Mouse (Mus musculus): ENCODE data around the gene Zic5. TPM values are rescaled to one million over a fixed set of nuclear protein-coding genes. Genes with fewer than 3 reads are reported as not detected.

Gene Zic5
- total RNA-seq (2014; rRNA removed; ENCODE audit: low replicate concordance) (not detected in 2 replicates), polyA plus RNA-seq (2015; fragmentation: Nextera tagmentation; extraction: Ambion mirVana) (not detected in 2 replicates)

DNA sequence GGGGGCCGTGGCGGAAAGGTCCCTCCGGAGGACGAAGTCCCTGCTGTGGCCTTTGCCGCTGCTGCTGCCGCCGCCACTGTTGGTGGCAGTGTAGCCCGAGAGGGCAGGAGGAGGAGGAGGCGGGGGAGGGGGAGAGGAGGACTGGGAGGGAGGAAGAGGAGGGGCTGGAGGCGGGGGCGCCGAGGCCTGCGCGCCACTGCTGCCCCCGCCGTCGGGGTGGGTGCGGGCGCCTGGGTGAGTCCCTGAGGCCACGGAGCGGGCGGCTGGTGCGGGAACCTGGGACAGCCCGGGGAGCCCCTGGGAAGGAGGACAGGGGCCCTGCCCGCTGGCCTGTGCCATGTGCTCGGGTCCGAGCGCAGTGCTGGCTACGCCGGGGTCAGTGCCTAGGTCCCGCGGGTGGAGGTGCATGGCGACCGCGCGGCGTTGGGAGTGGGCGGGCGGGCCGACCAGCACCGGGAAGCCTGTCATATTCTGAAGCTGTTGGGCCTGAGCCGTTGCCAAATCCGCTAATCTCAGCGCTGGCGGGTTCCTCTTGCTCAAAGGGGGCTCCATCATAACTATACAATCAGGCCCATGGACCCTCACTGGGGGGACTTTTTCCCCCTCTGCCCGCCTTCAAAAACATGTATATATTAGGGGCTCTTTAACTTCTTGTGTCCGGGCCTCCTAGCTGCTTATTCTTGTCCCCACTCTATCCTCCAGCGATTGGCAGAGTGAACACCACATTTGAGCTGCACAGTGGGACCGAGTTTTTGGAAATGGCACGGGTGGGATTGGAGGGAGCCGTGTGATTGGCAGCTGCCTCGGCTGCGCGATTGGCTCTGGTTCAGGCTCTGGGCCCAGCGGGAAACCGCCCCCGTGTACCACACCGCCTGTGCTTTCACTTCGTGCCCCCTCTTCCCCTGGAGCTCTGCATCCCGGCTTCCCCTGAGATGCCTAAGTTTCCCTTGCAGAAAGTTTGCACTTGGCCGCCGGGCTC, at the start of gene Zic5:
Zic5 (minus strand) TSS at position 915 of the 979 bp plus-strand sequence.
- under 1% methylated on average over 57 of the region's 62 CpGs for WGBS
- H3K4me3 ChIP-seq (ENCODE audit: low read depth, low read length), result peak within 1 kb of the TSS; percentile 44
- DNase-seq (ENCODE audit: low spot score) (no peak), ATAC-seq (ENCODE audit: insufficient read depth, low read depth) (no peak)
- peak within 1 kb of the TSS; percentile 83 for H3K4me2 ChIP-seq (ENCODE audit: low read depth, low read length)
- no peak within 1 kb of the TSS for H3K9ac ChIP-seq (replicated peaks; ENCODE audit: low read depth, low read length)
- no peaks in the 10 kb centered on the region for H3K9me3 ChIP-seq (replicated peaks; ENCODE audit: control insufficient read depth, low read length)
- H3K36me3 ChIP-seq (replicated peaks; ENCODE audit: control insufficient read depth, insufficient read depth, low read length), result no peaks in the 10 kb centered on the region
- peaks cover 97% of the 10 kb centered on the region for H3K27me3 ChIP-seq (ENCODE audit: control insufficient read depth, insufficient read depth, low read length)
- TF ChIP-seq CTCF (IDR thresholded peaks at IDR 0.05; ENCODE audit: low read depth), result no peak
- no peak for TF ChIP-seq EP300 (IDR thresholded peaks at IDR 0.05; ENCODE audit: low read depth)
- no peak within 1 kb of the TSS for H3K27ac ChIP-seq (ENCODE audit: low read depth)
- H3K4me1 ChIP-seq (ENCODE audit: control insufficient read depth, insufficient read depth), result peaks cover 14% of the 10 kb centered on the region; the same call in 1 of the 2 replicates

GRCm38 (mm10) chr14:122513511-122514036, 48.1 kb upstream of the Zic5 start:
- ATAC-seq (ENCODE audit: insufficient read depth, low read depth) (no peak), DNase-seq (ENCODE audit: low spot score) (no peak)
- H3K27me3 ChIP-seq (ENCODE audit: control insufficient read depth, insufficient read depth, low read length), result peaks cover 4% of the 10 kb centered on the region; the same call in 1 of the 2 replicates
- no peak overlapping the region for H3K4me2 ChIP-seq (ENCODE audit: low read depth, low read length)
- H3K9me3 ChIP-seq (replicated peaks; ENCODE audit: control insufficient read depth, low read length), result no peaks in the 10 kb centered on the region
- 52% methylated on average over 1 of the region's 1 CpGs for WGBS
- no peaks in the 10 kb centered on the region for H3K36me3 ChIP-seq (replicated peaks; ENCODE audit: control insufficient read depth, insufficient read depth, low read length)
- H3K9ac ChIP-seq (replicated peaks; ENCODE audit: low read depth, low read length), result no peak overlapping the region
- H3K4me1 ChIP-seq (ENCODE audit: control insufficient read depth, insufficient read depth), result no peaks in the 10 kb centered on the region
- no peak overlapping the region for H3K27ac ChIP-seq (ENCODE audit: low read depth)
- no peak overlapping the region for H3K4me3 ChIP-seq (ENCODE audit: low read depth, low read length)
- no peak for TF ChIP-seq CTCF (IDR thresholded peaks at IDR 0.05; ENCODE audit: low read depth)

DNA sequence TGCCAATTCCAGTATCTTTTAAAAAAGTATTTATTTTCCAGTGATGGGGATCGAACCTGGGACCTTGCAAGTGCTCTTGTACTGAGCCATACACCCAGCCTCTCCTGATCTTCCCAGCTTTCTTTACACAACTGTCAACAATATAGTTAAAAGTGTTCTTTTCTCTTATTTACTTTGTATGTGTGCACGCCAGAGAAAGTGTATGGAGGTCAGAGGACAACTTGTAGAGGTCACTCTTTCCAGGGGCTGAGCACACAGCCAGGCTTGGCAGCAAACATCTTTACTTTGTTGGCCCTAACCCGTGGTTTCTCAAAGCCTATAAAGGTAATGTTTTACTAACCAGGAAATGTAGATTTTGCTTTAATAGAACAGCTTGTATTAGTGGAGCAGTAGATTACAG, 46.0 kb upstream of the Zic5 start:
- no peak for ATAC-seq (ENCODE audit: insufficient read depth, low read depth)
- no peaks in the 10 kb centered on the region for H3K9me3 ChIP-seq (replicated peaks; ENCODE audit: control insufficient read depth, low read length)
- WGBS, result 64% methylated on average over 3 of the region's 3 CpGs
- H3K27me3 ChIP-seq (ENCODE audit: control insufficient read depth, insufficient read depth, low read length), result peaks cover 4% of the 10 kb centered on the region; the same call in 1 of the 2 replicates
- no peak overlapping the region for H3K9ac ChIP-seq (replicated peaks; ENCODE audit: low read depth, low read length)
- H3K27ac ChIP-seq (ENCODE audit: low read depth), result no peak overlapping the region
- H3K4me3 ChIP-seq (ENCODE audit: low read depth, low read length), result no peak overlapping the region
- H3K4me1 ChIP-seq (ENCODE audit: control insufficient read depth, insufficient read depth), result no peaks in the 10 kb centered on the region
- TF ChIP-seq EP300 (IDR thresholded peaks at IDR 0.05; ENCODE audit: low read depth), result no peak
- no peak for TF ChIP-seq CTCF (IDR thresholded peaks at IDR 0.05; ENCODE audit: low read depth)
- H3K36me3 ChIP-seq (replicated peaks; ENCODE audit: control insufficient read depth, insufficient read depth, low read length), result no peaks in the 10 kb centered on the region
- DNase-seq (ENCODE audit: low spot score), result no peak
- no peak overlapping the region for H3K4me2 ChIP-seq (ENCODE audit: low read depth, low read length)

GRCm38 (mm10) chr14:122509058-122509457, 43.6 kb upstream of the Zic5 start:
- DNase-seq (ENCODE audit: low spot score) (no peak), ATAC-seq (ENCODE audit: insufficient read depth, low read depth) (no peak)
- H3K4me1 ChIP-seq (ENCODE audit: control insufficient read depth, insufficient read depth), result no peaks in the 10 kb centered on the region
- peaks cover 4% of the 10 kb centered on the region; the same call in 1 of the 2 replicates for H3K27me3 ChIP-seq (ENCODE audit: control insufficient read depth, insufficient read depth, low read length)
- no peaks in the 10 kb centered on the region for H3K36me3 ChIP-seq (replicated peaks; ENCODE audit: control insufficient read depth, insufficient read depth, low read length)
- no peak overlapping the region for H3K4me2 ChIP-seq (ENCODE audit: low read depth, low read length)
- H3K9ac ChIP-seq (replicated peaks; ENCODE audit: low read depth, low read length), result no peak overlapping the region
- TF ChIP-seq CTCF (IDR thresholded peaks at IDR 0.05; ENCODE audit: low read depth), result peak; percentile 51
- TF ChIP-seq EP300 (IDR thresholded peaks at IDR 0.05; ENCODE audit: low read depth), result no peak
- WGBS, result 16% methylated on average over 2 of the region's 2 CpGs
- H3K27ac ChIP-seq (ENCODE audit: low read depth), result no peak overlapping the region
- H3K4me3 ChIP-seq (ENCODE audit: low read depth, low read length), result no peak overlapping the region
- no peaks in the 10 kb centered on the region for H3K9me3 ChIP-seq (replicated peaks; ENCODE audit: control insufficient read depth, low read length)

DNA sequence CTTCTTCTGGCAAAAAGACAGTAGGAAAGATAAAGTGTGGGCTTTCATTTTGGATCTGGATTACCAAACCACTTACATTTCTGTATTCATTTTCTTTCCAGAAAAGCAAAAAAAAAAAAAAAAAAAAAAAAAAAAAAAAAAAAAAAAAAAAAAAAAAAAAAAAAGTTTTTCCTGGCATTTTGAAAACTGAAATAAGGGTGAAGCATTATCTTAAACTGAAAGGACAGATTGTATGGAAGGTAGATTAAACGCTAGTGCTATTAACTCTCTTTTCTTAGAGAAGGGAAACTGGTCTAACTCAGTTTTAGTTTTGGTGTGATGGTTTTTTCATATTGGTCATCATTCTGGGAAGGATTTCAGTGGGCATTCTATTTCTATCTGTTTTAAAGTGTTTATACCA, 26.5 kb upstream of the Zic5 start:
- 0 out of 2 replicates have a peak, but pooled peaks cover 5% of the 10 kb centered on the region for H3K9me3 ChIP-seq (replicated peaks; ENCODE audit: control insufficient read depth, low read length)
- no peaks in the 10 kb centered on the region for H3K4me1 ChIP-seq (ENCODE audit: control insufficient read depth, insufficient read depth)
- no peak overlapping the region for H3K4me2 ChIP-seq (ENCODE audit: low read depth, low read length)
- H3K4me3 ChIP-seq (ENCODE audit: low read depth, low read length), result no peak overlapping the region
- H3K27me3 ChIP-seq (ENCODE audit: control insufficient read depth, insufficient read depth, low read length), result peaks cover 69% of the 10 kb centered on the region
- H3K27ac ChIP-seq (ENCODE audit: low read depth), result no peak overlapping the region
- no peaks in the 10 kb centered on the region for H3K36me3 ChIP-seq (replicated peaks; ENCODE audit: control insufficient read depth, insufficient read depth, low read length)
- 64% methylated on average over 1 of the region's 1 CpGs for WGBS
- TF ChIP-seq EP300 (IDR thresholded peaks at IDR 0.05; ENCODE audit: low read depth), result no peak
- TF ChIP-seq CTCF (IDR thresholded peaks at IDR 0.05; ENCODE audit: low read depth), result no peak
- no peak for DNase-seq (ENCODE audit: low spot score)
- no peak overlapping the region for H3K9ac ChIP-seq (replicated peaks; ENCODE audit: low read depth, low read length)
- ATAC-seq (ENCODE audit: insufficient read depth, low read depth), result no peak

Data from heart, postnatal 0 days (tissue).